Mouse (Mus musculus): Measurements from ENCODE around the gene Timm9. TPM values are rescaled to one million over a fixed set of nuclear protein-coding genes. Genes with fewer than 3 reads are reported as not detected.

Timm9 gene
- 45.4 TPM for polyA plus RNA-seq (2017; shearing (Covaris generic))

GRCm38 (mm10) chr12:71136130-71136973 is at the start of gene Timm9, which contains the start of gene 2700049A03Rik:
Gene Timm9 (minus strand): TSS chr12:71136684.
Gene 2700049A03Rik (plus strand): TSS chr12:71136848.

GRCm38 (mm10) chr12:71111331-71111730 is 25.2 kb downstream of the Timm9 start, which contains the start of gene Tomm20l:
Gene Tomm20l (plus strand): TSS chr12:71111428.

Other genes with a start within 250 kb of the Timm9 start
- 374 TPM for gene Actr10, start 198.8 kb downstream of the Timm9 start, polyA plus RNA-seq (2017; shearing (Covaris generic))
- gene Psma3, start 162.1 kb downstream of the Timm9 start, polyA plus RNA-seq (2017; shearing (Covaris generic)), result 439 TPM
- gene Arid4a, start 120.7 kb downstream of the Timm9 start, polyA plus RNA-seq (2017; shearing (Covaris generic)), result 164 TPM
- gene Tomm20l, start 25.3 kb downstream of the Timm9 start, polyA plus RNA-seq (2017; shearing (Covaris generic)), result not detected
- gene 2700049A03Rik, start 164 bp upstream of the Timm9 start, polyA plus RNA-seq (2017; shearing (Covaris generic)), result 11.9 TPM
- gene Dact1, start 173.2 kb upstream of the Timm9 start, polyA plus RNA-seq (2017; shearing (Covaris generic)), result not detected

Measured in activated CD4-positive, CD25-positive, alpha-beta regulatory T cell, adult 9 weeks (primary cell).